Mouse (Mus musculus): ENCODE measurements around the gene Gm37240.

DNA sequence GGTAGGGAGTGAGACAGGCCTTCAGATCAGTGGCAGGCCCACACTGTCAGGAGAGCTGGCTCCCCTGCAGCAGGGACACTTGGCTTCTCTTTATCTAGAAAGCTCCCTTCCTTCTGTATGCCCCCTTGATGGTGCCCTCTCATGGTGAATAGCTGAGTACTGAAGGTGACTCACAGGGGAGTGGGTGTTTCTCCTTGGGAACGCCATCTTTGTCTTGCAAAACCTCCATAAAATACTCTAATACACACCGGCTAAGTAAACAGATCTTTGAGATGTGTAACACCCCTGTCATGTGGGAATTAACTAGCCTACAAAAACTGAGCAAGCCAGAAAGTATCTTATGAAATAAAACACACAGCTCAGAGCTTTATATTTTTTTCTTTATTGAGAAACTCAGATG lies 510.8 kb downstream of the Gm37240 start:
- TF ChIP-seq CTCF (IDR thresholded peaks at IDR 0.05; ENCODE audit: low read depth) (peak; percentile 11; the same call in 1 of the 2 replicates), EP300 (optimal IDR thresholded peaks at IDR 0.05) (no peak)
